In the genomic region with DNA sequence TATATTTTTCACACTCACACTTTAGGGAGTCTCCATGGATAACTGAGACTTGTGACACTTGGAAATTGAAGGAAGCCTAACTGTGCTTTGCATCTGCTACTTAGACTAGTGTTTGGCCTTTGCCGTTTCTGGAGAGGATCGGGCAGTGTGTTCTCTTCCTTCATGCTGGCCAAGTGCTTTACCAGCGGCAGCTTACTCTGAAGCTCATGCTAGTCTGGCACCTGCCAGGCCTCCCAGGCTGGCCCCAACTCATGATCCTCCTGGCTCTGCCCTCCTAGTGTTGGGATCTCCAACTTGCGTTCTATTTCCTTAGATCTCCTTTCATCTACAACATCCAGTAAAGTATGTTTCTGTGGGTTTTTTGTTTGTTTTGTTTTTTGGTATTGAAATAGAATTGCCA, we compare ENCODE assay signal across 18 mouse cellular contexts. TPM values are rescaled to one million over a fixed set of nuclear protein-coding genes. Genes with fewer than 3 reads are reported as not detected.
DNase-seq lines count a peak whose midpoint lies in the region; TF ChIP-seq lines count a peak whose summit lies in the region.
"Had no signal": no experiment of that assay in that cellular context is flagged by ENCODE, and none has a peak within 500 bp of the region (broad histone marks: within the 10 kb centered on the region; RNA-seq: fewer than 3 reads in every experiment).

No protein-coding gene starts in this region.

- peak overlapping the region; percentile 39; the same call in 1 of the 2 replicates for H3K27ac ChIP-seq in layer of hippocampus, adult 2 months
- H3K27ac ChIP-seq: embryonic facial prominence, embryonic 10.5 days; forebrain, embryonic 13.5 days; heart, embryonic 10.5 days; hindbrain, embryonic 13.5 days; hindbrain, postnatal 0 days had no signal

- H3K4me3 ChIP-seq in layer of hippocampus, adult 2 months = no peak overlapping the region
- H3K4me3 ChIP-seq: embryonic facial prominence, embryonic 10.5 days; forebrain, embryonic 13.5 days; heart, embryonic 10.5 days; hindbrain, embryonic 13.5 days had no signal

- peak; percentile 47 to 59 for DNase-seq in cerebellum, adult 18-20 months
- DNase-seq in cerebellum, adult 11 months = no peak
- DNase-seq in gastrocnemius, adult 18-20 months (ENCODE audit: low spot score) = peak; percentile 53
- no peak for DNase-seq in gastrocnemius, postnatal 10 days
- DNase-seq in layer of hippocampus, adult 2 months (ENCODE audit: low spot score in 2 of 2) = no peak
- no peak for DNase-seq in layer of hippocampus, adult 11-12 months (ENCODE audit: low spot score)
- no peak for DNase-seq in embryo, embryonic 10 days (ENCODE audit: low spot score)
- DNase-seq: adrenal gland, postnatal 25 days; forebrain, postnatal 0 days; heart, adult 18-20 months; heart, postnatal 10 days; kidney, adult 11 months; kidney, adult 9 months had no signal

- TF ChIP-seq CTCF in layer of hippocampus, adult 2 months (conservative IDR thresholded peaks at IDR 0.05) = no peak

RNA-seq across cellular contexts. Expression of a gene that starts 27.1 kb away (rescaled TPM):
- 10 to 100 TPM; 43.0 to 52.5 TPM for total RNA-seq in gastrocnemius, adult 18-20 months (2021)
- 10 to 100 TPM; 35.8 to 40.6 TPM for total RNA-seq in gastrocnemius, postnatal 10 days (2021)
- 10 to 100 TPM; 41.4 to 43.0 TPM for total RNA-seq in layer of hippocampus, adult 2 months (2021)

Comparison
In these comparisons a context has a peak if more than half of its experiments do, and no peak if none do; other contexts are left out.
1. DNase-seq: peak in cerebellum, adult 18-20 months (2 of 2) and gastrocnemius, adult 18-20 months (single experiment); none in cerebellum, adult 11 months (single experiment), gastrocnemius, postnatal 10 days (single experiment), layer of hippocampus, adult 2 months (0 of 2), layer of hippocampus, adult 11-12 months (single experiment) and embryo, embryonic 10 days (single experiment).